Mouse (Mus musculus): ENCODE measurements around the gene Snx20. TPM values are rescaled to one million over a fixed set of nuclear protein-coding genes. Genes with fewer than 3 reads are reported as not detected.

Snx20 gene
- polyA plus RNA-seq (2014; fragmentation: Nextera tagmentation; extraction: Ambion mirVana) = 0.74 and 1.4 TPM in 2 replicates

DNA sequence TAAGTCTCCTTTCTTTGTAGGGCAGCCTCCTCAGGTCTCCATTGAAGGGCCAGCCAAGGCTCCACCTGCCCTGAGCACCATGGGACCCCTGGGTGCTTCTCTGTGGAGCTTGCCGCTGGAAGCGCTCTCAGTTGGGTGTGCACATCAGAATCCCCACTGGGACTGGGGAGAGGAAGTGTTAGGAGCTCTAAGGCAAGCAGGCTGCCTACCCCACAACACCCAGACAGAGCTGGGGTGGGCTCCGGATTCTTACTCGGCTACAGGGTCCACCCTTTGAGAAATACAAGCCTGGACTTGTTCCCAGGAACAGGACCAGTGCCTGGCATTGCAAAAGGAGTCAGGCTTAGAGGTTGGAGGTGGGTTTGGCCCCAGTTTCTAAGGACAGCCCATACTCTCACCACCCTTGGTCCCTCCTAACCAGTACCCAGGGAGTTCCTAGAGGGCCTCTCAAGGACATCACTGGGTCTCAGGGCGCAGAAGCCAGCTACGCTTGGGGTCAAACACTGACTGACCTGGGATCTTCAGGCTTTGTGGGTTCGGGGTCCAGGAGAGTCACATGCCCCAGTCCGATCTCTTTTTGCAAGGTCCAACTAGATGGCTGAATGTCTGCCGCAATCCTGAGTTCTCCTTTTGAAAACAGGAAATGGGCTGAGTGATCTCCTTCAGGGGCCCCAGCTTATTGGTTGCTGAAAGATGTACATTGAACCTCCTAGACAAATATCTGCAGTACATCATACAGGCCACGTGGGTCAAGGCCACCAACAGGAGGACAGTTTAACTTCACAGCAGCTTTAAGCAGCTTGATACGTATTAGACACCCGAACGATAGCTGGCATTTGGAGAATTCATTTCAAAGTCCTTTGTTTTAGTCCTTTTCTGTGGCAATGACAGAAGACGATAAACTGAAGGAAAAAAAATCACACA is at the start of gene Snx20:
Gene Snx20, minus strand, starts transcription at position 655 of the 924 bp plus-strand sequence.
- H3K4me1 ChIP-seq (ENCODE audit: control insufficient read depth, insufficient read depth, low read length) = no peaks in the 10 kb centered on the region
- WGBS = 86% methylated on average over 14 of the region's 14 CpGs
- no peak for ATAC-seq (ENCODE audit: low FRiP score)
- H3K27me3 ChIP-seq (ENCODE audit: control insufficient read depth, insufficient read depth, low read length) = no peaks in the 10 kb centered on the region
- H3K9ac ChIP-seq (ENCODE audit: low read length) = no peak within 1 kb of the TSS
- peak; percentile 73 for DNase-seq (ENCODE audit: low spot score, missing footprints)
- no peak within 1 kb of the TSS for H3K4me2 ChIP-seq
- no peak within 1 kb of the TSS for H3K4me3 ChIP-seq (ENCODE audit: low read depth, low read length)
- no peaks in the 10 kb centered on the region for H3K9me3 ChIP-seq (ENCODE audit: control insufficient read depth, low read length)
- no peak within 1 kb of the TSS for H3K27ac ChIP-seq (ENCODE audit: low read depth, low read length)
- H3K36me3 ChIP-seq (ENCODE audit: control insufficient read depth, insufficient read depth, low read length) = no peaks in the 10 kb centered on the region

DNA sequence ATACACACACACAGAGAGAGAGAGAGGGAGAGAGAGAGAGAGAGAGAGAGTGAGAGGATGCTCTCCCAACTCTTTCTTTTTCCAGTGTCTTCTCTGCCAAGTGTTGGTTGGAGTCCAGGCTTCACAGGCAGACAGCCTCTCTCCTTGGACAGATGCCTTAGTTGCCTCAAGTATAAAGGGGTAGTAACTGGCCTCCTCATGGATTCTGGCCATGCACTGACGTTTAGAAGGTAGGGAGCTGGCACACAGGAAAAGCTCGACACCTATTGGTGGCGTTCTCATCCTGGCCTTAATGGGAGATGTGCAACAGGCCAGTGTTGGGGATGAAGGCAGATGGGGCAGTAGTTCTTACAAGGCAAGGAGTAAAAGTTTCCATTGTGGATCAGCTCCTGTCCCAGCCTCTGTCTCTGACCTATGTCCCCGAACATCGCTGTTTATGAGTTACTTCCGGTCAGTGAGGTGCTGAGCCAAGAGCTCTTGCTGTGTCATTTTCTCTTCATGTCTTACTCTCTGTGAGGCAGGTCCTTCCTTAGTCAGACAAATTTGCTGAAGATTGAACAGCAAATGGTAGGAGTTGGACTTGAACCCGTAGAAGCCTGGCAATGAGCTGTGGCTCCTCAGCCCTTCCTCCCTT is 47.8 kb upstream of the Snx20 start:
- Histone ChIP-seq H3K36me3 (ENCODE audit: control insufficient read depth, insufficient read depth, low read length) (no peaks in the 10 kb centered on the region), H3K9me3 (ENCODE audit: control insufficient read depth, low read length) (no peaks in the 10 kb centered on the region), H3K4me1 (ENCODE audit: control insufficient read depth, insufficient read depth, low read length) (no peaks in the 10 kb centered on the region), H3K4me3 (ENCODE audit: low read depth, low read length) (no peak overlapping the region), H3K27ac (ENCODE audit: low read depth, low read length) (no peak overlapping the region), H3K4me2 (no peak overlapping the region), H3K9ac (ENCODE audit: low read length) (no peak overlapping the region), H3K27me3 (ENCODE audit: control insufficient read depth, insufficient read depth, low read length) (no peaks in the 10 kb centered on the region)
- no peak for DNase-seq (ENCODE audit: low spot score, missing footprints)
- WGBS = 88% methylated on average over 7 of the region's 7 CpGs
- no peak for ATAC-seq (ENCODE audit: low FRiP score)

DNA sequence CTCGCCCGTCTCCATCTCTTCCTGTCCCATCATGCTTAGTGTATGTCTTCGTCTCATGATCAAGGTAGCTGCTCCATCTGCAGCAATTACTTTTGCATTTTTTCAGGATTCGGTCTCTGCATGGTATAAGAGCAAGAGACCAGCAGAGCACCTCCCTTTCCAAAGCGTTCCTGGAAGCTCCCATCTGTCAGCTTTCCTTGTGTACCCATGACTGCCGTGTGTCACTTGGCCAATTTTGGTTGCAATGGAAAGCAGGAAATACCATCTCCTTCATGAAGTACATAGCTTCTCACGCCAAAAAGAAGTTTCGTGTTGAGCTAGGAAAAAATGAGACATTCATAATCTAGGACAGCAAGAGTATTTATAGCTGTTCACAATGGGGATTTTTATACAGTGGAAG is 45.1 kb upstream of the Snx20 start:
- WGBS = 92% methylated on average over 8 of the region's 8 CpGs
- ATAC-seq (ENCODE audit: low FRiP score) = no peak

DNA sequence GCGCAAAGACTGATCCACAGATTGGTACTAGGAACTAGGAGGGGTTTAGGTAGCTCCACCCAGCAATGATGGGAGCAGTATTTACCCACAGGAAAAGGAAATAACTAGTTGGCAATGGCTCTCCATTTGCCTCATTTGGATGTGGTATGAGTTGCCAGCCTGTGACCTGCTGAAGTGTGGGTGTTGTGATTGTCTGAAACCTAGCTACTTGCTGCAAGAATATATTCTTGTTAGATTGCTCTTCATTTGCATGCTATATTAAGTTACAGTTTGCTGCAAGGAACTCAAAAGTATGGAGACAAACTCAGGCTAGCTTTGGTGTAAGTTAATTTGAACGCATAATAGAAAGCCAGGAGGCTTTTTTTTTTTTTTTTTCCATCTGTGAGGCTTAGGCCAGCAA is 44.6 kb upstream of the Snx20 start:
- H3K4me1 ChIP-seq (ENCODE audit: control insufficient read depth, insufficient read depth, low read length) = no peaks in the 10 kb centered on the region
- no peak overlapping the region for H3K27ac ChIP-seq (ENCODE audit: low read depth, low read length)
- no peak overlapping the region for H3K4me2 ChIP-seq
- no peaks in the 10 kb centered on the region for H3K9me3 ChIP-seq (ENCODE audit: control insufficient read depth, low read length)
- 93% methylated on average over 2 of the region's 2 CpGs for WGBS
- H3K4me3 ChIP-seq (ENCODE audit: low read depth, low read length) = no peak overlapping the region
- no peaks in the 10 kb centered on the region for H3K36me3 ChIP-seq (ENCODE audit: control insufficient read depth, insufficient read depth, low read length)
- ATAC-seq (ENCODE audit: low FRiP score) = no peak
- H3K9ac ChIP-seq (ENCODE audit: low read length) = no peak overlapping the region
- DNase-seq (ENCODE audit: low spot score, missing footprints) = no peak
- no peaks in the 10 kb centered on the region for H3K27me3 ChIP-seq (ENCODE audit: control insufficient read depth, insufficient read depth, low read length)

More for the DNA sequence above, 45.1 kb upstream of the Snx20 start:
- DNase-seq (ENCODE audit: low spot score, missing footprints) = no peak
- no peaks in the 10 kb centered on the region for H3K27me3 ChIP-seq (ENCODE audit: control insufficient read depth, insufficient read depth, low read length)
- H3K9ac ChIP-seq (ENCODE audit: low read length) = no peak overlapping the region
- H3K4me2 ChIP-seq = no peak overlapping the region
- H3K9me3 ChIP-seq (ENCODE audit: control insufficient read depth, low read length) = no peaks in the 10 kb centered on the region
- H3K36me3 ChIP-seq (ENCODE audit: control insufficient read depth, insufficient read depth, low read length) = no peaks in the 10 kb centered on the region
- no peaks in the 10 kb centered on the region for H3K4me1 ChIP-seq (ENCODE audit: control insufficient read depth, insufficient read depth, low read length)
- H3K4me3 ChIP-seq (ENCODE audit: low read depth, low read length) = no peak overlapping the region
- H3K27ac ChIP-seq (ENCODE audit: low read depth, low read length) = no peak overlapping the region

DNA sequence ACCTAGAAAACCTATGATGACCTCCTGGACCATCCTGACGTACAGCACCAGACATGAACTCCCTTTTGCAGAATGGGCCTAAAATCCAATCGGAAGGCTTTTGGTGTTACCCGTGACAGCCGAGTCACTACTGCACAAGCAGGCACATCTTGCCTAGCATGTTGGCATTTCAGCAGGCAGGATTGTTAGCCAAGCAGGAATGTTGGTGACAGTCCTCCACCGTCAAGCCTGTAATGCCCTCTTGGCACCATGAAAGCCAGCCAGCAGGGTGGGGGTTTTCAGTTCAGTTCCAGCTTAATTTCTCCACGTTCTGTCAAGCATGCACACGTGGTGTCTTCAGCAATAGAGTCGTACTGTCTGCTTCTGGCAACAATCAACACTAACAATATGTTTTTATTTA is 41.1 kb upstream of the Snx20 start:
- H3K27me3 ChIP-seq (ENCODE audit: control insufficient read depth, insufficient read depth, low read length) = no peaks in the 10 kb centered on the region
- H3K9me3 ChIP-seq (ENCODE audit: control insufficient read depth, low read length) = no peaks in the 10 kb centered on the region
- DNase-seq (ENCODE audit: low spot score, missing footprints) (no peak), ATAC-seq (ENCODE audit: low FRiP score) (no peak)
- no peak overlapping the region for H3K9ac ChIP-seq (ENCODE audit: low read length)
- H3K27ac ChIP-seq (ENCODE audit: low read depth, low read length) = no peak overlapping the region
- H3K4me1 ChIP-seq (ENCODE audit: control insufficient read depth, insufficient read depth, low read length) = no peaks in the 10 kb centered on the region
- no peak overlapping the region for H3K4me3 ChIP-seq (ENCODE audit: low read depth, low read length)
- no peak overlapping the region for H3K4me2 ChIP-seq
- no peaks in the 10 kb centered on the region for H3K36me3 ChIP-seq (ENCODE audit: control insufficient read depth, insufficient read depth, low read length)
- 87% methylated on average over 8 of the region's 8 CpGs for WGBS

DNA sequence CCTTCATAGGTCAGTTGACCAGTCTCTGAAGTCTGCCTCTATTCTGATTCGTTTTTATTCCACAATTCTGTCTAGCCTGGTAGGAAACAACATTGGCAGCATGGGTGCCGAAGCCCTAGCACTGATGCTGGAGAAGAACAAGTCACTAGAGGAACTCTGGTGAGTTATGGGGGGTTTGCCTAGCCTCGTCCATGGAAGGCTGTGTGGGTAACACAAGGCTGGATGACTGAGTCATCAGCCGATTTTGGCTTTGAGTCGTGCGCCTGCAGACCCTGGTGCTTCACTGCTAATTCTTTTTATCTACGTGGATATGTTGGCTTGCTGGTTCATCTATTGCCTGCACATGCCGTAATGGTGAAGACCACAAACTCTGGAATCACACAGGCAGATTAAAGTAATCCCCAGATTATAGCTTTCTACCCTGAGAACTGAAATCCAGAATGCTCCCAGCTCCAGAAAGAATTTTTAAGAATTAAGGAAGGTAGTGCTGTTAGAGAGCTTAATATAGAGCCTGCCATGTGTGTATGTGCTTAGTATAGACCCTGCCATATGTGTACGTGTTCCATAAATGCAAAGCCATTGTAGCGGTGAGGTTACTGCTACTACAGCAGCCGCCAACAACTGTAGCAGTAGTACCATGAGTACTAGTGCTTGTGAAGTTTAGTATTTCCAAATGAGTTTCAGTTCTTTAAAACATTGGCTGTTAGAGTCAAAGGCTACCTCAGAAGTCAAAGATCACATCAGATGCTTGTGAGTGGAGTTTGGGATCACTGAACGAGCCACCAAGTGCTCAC is 39.6 kb upstream of the Snx20 start:
- H3K27ac ChIP-seq (ENCODE audit: low read depth, low read length) = no peak overlapping the region
- 89% methylated on average over 12 of the region's 12 CpGs for WGBS

DNA sequence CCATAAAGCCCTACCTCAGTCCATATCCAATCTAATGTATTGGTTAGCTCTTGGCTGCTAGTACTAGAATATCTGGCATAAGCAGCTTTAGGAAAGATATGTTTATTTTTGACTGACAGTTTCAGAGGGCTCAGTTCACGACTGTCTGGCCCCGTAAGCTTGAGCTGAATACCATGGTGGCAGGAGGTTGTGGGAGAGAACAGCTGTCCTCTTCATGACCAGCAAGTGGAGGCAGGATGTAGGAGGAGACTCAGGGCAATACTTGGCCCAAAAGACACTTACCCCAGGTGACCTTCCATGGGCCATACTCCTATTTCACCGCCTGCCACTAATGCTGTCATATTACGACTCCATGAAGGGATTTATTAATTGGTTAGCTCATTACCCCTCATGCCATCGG is 37.9 kb upstream of the Snx20 start:
- Histone ChIP-seq H3K4me3 (ENCODE audit: low read depth, low read length) (no peak overlapping the region), H3K4me1 (ENCODE audit: control insufficient read depth, insufficient read depth, low read length) (peaks cover 2% of the 10 kb centered on the region), H3K27me3 (ENCODE audit: control insufficient read depth, insufficient read depth, low read length) (no peaks in the 10 kb centered on the region), H3K4me2 (no peak overlapping the region), H3K9ac (ENCODE audit: low read length) (no peak overlapping the region), H3K9me3 (ENCODE audit: control insufficient read depth, low read length) (no peaks in the 10 kb centered on the region), H3K36me3 (ENCODE audit: control insufficient read depth, insufficient read depth, low read length) (no peaks in the 10 kb centered on the region), H3K27ac (ENCODE audit: low read depth, low read length) (no peak overlapping the region)
- ATAC-seq (ENCODE audit: low FRiP score) (no peak), DNase-seq (ENCODE audit: low spot score, missing footprints) (no peak)
- 85% methylated on average over 5 of the region's 5 CpGs for WGBS

More for the DNA sequence above, 39.6 kb upstream of the Snx20 start:
- ATAC-seq (ENCODE audit: low FRiP score) (no peak), DNase-seq (ENCODE audit: low spot score, missing footprints) (no peak)
- Histone ChIP-seq H3K36me3 (ENCODE audit: control insufficient read depth, insufficient read depth, low read length) (no peaks in the 10 kb centered on the region), H3K4me3 (ENCODE audit: low read depth, low read length) (no peak overlapping the region), H3K9me3 (ENCODE audit: control insufficient read depth, low read length) (no peaks in the 10 kb centered on the region), H3K4me2 (no peak overlapping the region), H3K27me3 (ENCODE audit: control insufficient read depth, insufficient read depth, low read length) (no peaks in the 10 kb centered on the region), H3K4me1 (ENCODE audit: control insufficient read depth, insufficient read depth, low read length) (no peaks in the 10 kb centered on the region), H3K9ac (ENCODE audit: low read length) (no peak overlapping the region)

DNA sequence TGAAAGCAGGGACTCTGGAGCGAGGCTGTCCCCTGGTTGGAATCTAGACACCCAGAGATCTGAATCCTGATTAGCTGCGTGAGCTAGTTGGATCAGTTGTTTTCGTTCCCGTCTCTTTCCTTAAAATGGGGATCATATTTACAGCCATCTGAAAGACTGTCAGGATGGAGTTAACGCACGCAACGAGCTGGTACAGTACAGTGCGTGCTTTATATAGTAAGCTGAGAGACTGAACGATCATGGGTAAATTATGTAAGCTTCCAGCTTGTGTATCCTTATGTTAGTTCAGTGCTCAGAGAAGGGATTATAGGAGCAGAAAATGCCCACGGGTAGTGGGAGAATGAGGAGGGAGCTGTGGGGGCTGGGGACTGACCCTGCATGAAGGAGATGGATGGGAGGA is 35.6 kb upstream of the Snx20 start:
- ATAC-seq (ENCODE audit: low FRiP score) (no peak), DNase-seq (ENCODE audit: low spot score, missing footprints) (no peak)
- Histone ChIP-seq H3K4me1 (ENCODE audit: control insufficient read depth, insufficient read depth, low read length) (peaks cover 6% of the 10 kb centered on the region), H3K36me3 (ENCODE audit: control insufficient read depth, insufficient read depth, low read length) (no peaks in the 10 kb centered on the region), H3K4me2 (no peak overlapping the region), H3K4me3 (ENCODE audit: low read depth, low read length) (no peak overlapping the region), H3K9ac (ENCODE audit: low read length) (no peak overlapping the region), H3K27me3 (ENCODE audit: control insufficient read depth, insufficient read depth, low read length) (no peaks in the 10 kb centered on the region), H3K9me3 (ENCODE audit: control insufficient read depth, low read length) (no peaks in the 10 kb centered on the region), H3K27ac (ENCODE audit: low read depth, low read length) (no peak overlapping the region)
- 92% methylated on average over 10 of the region's 10 CpGs for WGBS

All from midbrain, embryonic 11.5 days (tissue).